In the genomic region with DNA sequence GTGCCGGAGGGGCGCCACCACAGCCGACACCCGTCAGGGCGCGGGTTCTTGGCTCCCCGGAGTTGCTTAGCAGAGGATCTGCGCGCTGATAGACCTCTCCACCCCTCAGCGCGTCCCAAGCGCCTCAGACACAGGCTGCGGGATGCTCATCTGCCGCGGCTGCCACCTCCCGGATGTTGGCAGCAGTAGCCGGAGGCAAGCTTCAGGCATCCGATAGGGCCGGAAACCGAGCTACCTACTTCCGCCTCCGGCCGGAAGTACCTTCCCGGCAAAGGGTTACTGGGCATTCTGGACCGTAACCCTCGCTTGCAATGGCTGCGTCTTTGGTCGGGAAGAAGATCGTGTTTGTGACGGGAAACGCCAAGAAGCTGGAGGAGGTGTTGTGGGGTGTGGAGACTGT, we compare ENCODE assay signal across 8 mouse cellular contexts. TPM values are rescaled to one million over a fixed set of nuclear protein-coding genes. Genes with fewer than 3 reads are reported as not detected.
DNase-seq lines count a peak whose midpoint lies in the region; ATAC-seq and TF ChIP-seq lines count a peak whose summit lies in the region.

A gene (plus strand): TSS at position 52 of the 400 bp plus-strand sequence.

- peaks cover 27% of the 10 kb centered on the region for H3K4me1 ChIP-seq in hindbrain, embryonic 16.5 days (ENCODE audit: control insufficient read depth, insufficient read depth, low read depth, low read length)

- peak; percentile 62 for TF ChIP-seq CTCF in left cerebral cortex, adult 2 months (IDR thresholded peaks at IDR 0.05)

- DNase-seq in WW6 (ENCODE audit: low read depth, low spot score), result peak; percentile 83
- DNase-seq in cerebellum, postnatal 36 days, result peak; percentile 87 to 89
- DNase-seq in gastrocnemius, adult 18-20 months (ENCODE audit: low spot score), result peak; percentile 79
- peak; percentile 85 for DNase-seq in left cerebral cortex, adult 2 months (ENCODE audit: extremely low spot score in 1 of 2, low spot score in 2 of 2)
- peak; percentile 84 to 87 for DNase-seq in right cerebral cortex, adult 2 months (ENCODE audit: low spot score in 2 of 2)
- DNase-seq in urinary bladder, postnatal 36 days (ENCODE audit: low spot score in 2 of 2), result peak; percentile 75 to 86

- intact Hi-C loops in left cerebral cortex, adult 2 months (cut with DNase I), result no loop called here

- peak; percentile 75 for ATAC-seq in hindbrain, embryonic 16.5 days
- ATAC-seq in megakaryocyte, adult 5-6 weeks (ENCODE audit: poor library complexity, severe bottlenecking), result peak; percentile 80

- H3K36me3 ChIP-seq in hindbrain, embryonic 16.5 days (ENCODE audit: control insufficient read depth, insufficient read depth, low read length), result 0 out of 2 replicates have a peak, but pooled peaks cover 5% of the 10 kb centered on the region

- 1% methylated on average over 31 of the region's 31 CpGs for WGBS in hindbrain, embryonic 16.5 days

- peak within 1 kb of the TSS; percentile 62 for H3K4me2 ChIP-seq in hindbrain, embryonic 16.5 days (ENCODE audit: low read length)

- H3K4me3 ChIP-seq in hindbrain, embryonic 16.5 days (ENCODE audit: low read length), result peak within 1 kb of the TSS; percentile 58
- H3K4me3 ChIP-seq in left cerebral cortex, adult 2 months, result peak within 1 kb of the TSS; percentile 64

- H3K27ac ChIP-seq in hindbrain, embryonic 16.5 days (ENCODE audit: low read depth, low read length), result peak within 1 kb of the TSS; percentile 90
- H3K27ac ChIP-seq in left cerebral cortex, adult 2 months, result peak within 1 kb of the TSS; percentile 91

- H3K27me3 ChIP-seq in hindbrain, embryonic 16.5 days (replicated peaks; ENCODE audit: control insufficient read depth, insufficient read depth, low read length), result no peaks in the 10 kb centered on the region

- no peaks in the 10 kb centered on the region for H3K9me3 ChIP-seq in hindbrain, embryonic 16.5 days (ENCODE audit: control insufficient read depth, low read length)

- H3K9ac ChIP-seq in hindbrain, embryonic 16.5 days (ENCODE audit: low read depth, low read length), result peak within 1 kb of the TSS; percentile 65

RNA-seq across cellular contexts. Expression of the gene that starts here (rescaled TPM):
- 10 to 100 TPM; 11.5 to 12.7 TPM for total RNA-seq in gastrocnemius, adult 18-20 months (2021)
- 127 and 128 TPM in 2 replicates for polyA plus RNA-seq in hindbrain, embryonic 16.5 days (2015; fragmentation: Nextera tagmentation; extraction: Ambion mirVana)
- 10 to 100 TPM; 35.7 to 39.7 TPM for total RNA-seq in left cerebral cortex, adult 2 months (2021)
- 30.3 and 31.9 TPM in 2 replicates for total RNA-seq in megakaryocyte, adult 5-6 weeks (2015)
- total RNA-seq in megakaryocyte, adult 5-6 weeks (2017), result 48.5 and 50.7 TPM in 2 replicates

Comparison
In these comparisons a context has a peak if more than half of its experiments do, and no peak if none do; other contexts are left out.
1. Peak in every context shown above with its lines: DNase-seq, ATAC-seq, H3K4me3 ChIP-seq and H3K27ac ChIP-seq.